Mouse (Mus musculus) hindbrain, embryonic 13.5 days (tissue): ENCODE data around the gene Mettl25. TPM values are rescaled to one million over a fixed set of nuclear protein-coding genes. Genes with fewer than 3 reads are reported as not detected.

Source experiments
- ATAC-seq: fragments of 200-750 bp; cut with Nextera tagmentation; 2 replicates; pipeline ENCODE4 v1.8.0; 2017; ENCODE audit warnings: moderate TSS enrichment; ENCODE audit not compliant: low FRiP score
- H3K27ac ChIP-seq: fragments of 300-500 bp; sonication (generic); 2 replicates; pipeline ENCODE4 v1.5.1; 2015; ENCODE audit warnings: inconsistent platforms, mild to moderate bottlenecking, moderate library complexity
- H3K27me3 ChIP-seq: fragments of 300-500 bp; sonication (generic); 2 replicates; pipeline ENCODE4 v1.6.1; 2015; ENCODE audit warnings: mild to moderate bottlenecking, inconsistent platforms
- H3K36me3 ChIP-seq: fragments of 300-500 bp; sonication (generic); 2 replicates; pipeline ENCODE4 v1.6.1; 2015; ENCODE audit warnings: mild to moderate bottlenecking, inconsistent platforms
- H3K4me1 ChIP-seq: fragments of 300-500 bp; sonication (generic); replicated peaks from 2 replicates; pipeline ENCODE4 v1.6.1; 2015; ENCODE audit warnings: inconsistent platforms
- H3K4me2 ChIP-seq: fragments of 300-500 bp; sonication (generic); 2 replicates; pipeline ENCODE4 v1.6.1; 2015; ENCODE audit warnings: inconsistent platforms, mild to moderate bottlenecking, moderate library complexity
- H3K4me3 ChIP-seq: fragments of 300-500 bp; sonication (generic); 2 replicates; pipeline ENCODE4 v1.5.1; 2015; ENCODE audit warnings: mild to moderate bottlenecking, inconsistent platforms
- H3K9ac ChIP-seq: fragments of 300-500 bp; sonication (generic); 2 replicates; pipeline ENCODE4 v1.6.1; 2015; ENCODE audit warnings: mild to moderate bottlenecking, inconsistent platforms
- H3K9me3 ChIP-seq: fragments of 300-500 bp; sonication (generic); 2 replicates; pipeline ENCODE4 v1.6.1; 2016; ENCODE audit warnings: inconsistent platforms
- WGBS: fragments of 180-500 bp; shearing (Covaris S2); methylation state at CpG from one replicate; pipeline ENCODE4 v1.1.7; 2015; 5-methylcytosine and 5-hydroxymethylcytosine counted together
- polyA plus RNA-seq: library from polyadenylated mRNA; unstranded; fragments of >200 nt; fragmentation: Nextera tagmentation; extraction: Ambion mirVana; gene quantifications from 2 replicates; pipeline ENCODE4 v1.2.1, GENCODE M21; 2015

The Mettl25 gene
- polyA plus RNA-seq, 1 experiment from 2014 or later = 14.5 TPM

DNA sequence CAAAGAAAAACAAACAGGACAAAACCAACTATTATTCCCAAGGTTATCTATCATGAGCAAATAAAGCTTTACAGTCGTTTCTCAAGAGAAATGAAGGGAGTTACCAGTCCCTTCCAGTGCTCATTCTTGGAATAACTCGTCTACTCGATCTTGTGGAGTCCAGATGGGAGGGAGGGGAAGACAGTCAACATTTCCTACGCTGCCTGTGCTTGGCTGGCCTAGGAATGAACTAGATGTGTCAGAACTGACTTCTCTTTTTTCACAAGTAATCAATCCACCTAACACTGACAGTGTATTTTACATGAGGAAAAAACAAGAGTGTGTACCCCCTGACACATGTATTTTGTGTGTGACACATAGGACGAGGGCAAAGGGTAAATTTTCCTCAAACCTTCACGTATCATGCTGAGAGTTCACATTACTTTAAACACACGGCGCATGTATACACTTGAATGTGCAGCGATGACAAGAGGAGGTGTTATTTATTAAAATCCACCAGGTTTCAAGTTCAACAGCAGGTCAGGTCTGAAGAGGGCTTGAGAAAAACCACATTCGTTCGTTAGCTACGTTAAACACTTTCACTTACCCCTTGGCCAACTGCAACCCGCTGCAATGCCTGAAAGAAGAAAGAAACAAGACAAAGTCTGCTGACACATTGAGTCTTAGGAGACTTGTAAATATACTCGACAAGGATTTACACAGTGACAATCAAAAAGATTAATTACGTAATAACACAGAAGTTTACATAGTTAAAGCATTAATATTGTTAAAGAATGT lies 47.2 kb downstream of the Mettl25 start:
- Histone ChIP-seq H3K36me3 (peaks cover 7% of the 10 kb centered on the region), H3K4me2 (no peak overlapping the region), H3K4me3 (no peak overlapping the region), H3K27me3 (no peaks in the 10 kb centered on the region), H3K9ac (no peak overlapping the region), H3K9me3 (no peaks in the 10 kb centered on the region), H3K4me1 (peaks cover 3% of the 10 kb centered on the region; the same call in 1 of the 2 replicates), H3K27ac (no peak overlapping the region)
- WGBS = 85% methylated on average over 15 of the region's 15 CpGs
- ATAC-seq = no peak

DNA sequence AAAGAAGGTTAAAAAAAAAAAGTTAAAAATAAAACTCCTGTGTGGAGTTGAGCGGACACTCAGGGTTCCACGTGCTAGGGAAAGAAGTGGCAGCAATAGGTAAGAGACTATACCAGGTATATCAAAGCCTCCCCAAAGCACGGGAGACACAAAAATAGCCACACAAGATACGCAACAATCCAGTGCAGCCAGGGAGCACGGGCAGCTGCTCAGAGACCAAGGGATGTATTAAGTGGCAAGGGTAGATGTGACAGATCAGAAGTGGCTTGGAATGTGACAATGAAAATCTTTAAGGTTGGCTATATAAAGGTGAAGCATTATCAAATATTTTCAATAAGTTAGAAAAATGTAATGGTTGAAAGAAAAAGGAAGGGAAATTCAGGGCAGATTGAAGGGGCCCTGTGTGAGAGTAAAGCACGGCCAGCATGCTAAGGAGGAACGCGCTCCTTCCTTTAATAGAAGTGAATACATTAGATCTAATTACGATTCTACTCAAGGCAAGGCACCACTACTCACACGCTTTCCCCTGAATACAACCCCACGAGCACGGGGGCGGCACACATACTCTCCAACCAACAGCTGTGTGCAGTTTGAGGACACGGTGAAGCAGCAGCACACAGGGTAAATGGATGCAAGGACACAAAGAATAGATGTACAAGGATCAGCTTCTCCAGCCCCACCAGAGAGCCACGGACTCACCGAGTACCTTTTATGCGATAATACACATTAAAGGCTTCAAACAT lies 52.3 kb downstream of the Mettl25 start:
- Histone ChIP-seq H3K36me3 (0 out of 2 replicates have a peak, but pooled peaks cover 3% of the 10 kb centered on the region), H3K4me2 (0 out of 2 replicates have a peak overlapping the region, but pooled peaks have one; percentile 10), H3K9ac (no peak overlapping the region), H3K4me1 (peaks cover 7% of the 10 kb centered on the region; the same call in 1 of the 2 replicates), H3K27ac (no peak overlapping the region), H3K9me3 (no peaks in the 10 kb centered on the region), H3K4me3 (no peak overlapping the region), H3K27me3 (no peaks in the 10 kb centered on the region)
- peak; percentile 88 for ATAC-seq
- WGBS = 52% methylated on average over 17 of the region's 17 CpGs

DNA sequence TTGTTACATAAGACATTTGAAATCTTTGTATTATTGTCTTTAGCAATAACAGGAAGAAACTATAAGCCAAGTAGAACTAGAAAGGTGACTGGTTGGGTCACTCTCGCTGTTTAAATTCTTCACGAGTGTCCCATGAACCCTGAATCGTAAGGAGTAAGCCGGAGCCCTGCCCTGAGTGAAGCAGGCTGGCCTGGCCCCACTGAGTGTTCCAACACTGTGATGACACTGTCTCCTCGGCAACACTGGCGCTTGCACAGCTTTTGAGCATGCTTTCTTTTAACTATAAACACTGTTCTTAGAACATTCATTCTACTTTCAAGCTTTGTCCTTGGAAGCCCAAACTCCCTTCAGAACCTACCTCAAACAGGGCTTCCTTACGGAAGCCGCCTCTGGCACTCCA lies 57.4 kb downstream of the Mettl25 start:
- H3K4me2 ChIP-seq = no peak overlapping the region
- no peak overlapping the region for H3K27ac ChIP-seq
- no peak overlapping the region for H3K9ac ChIP-seq
- H3K27me3 ChIP-seq = no peaks in the 10 kb centered on the region
- H3K36me3 ChIP-seq = no peaks in the 10 kb centered on the region
- H3K9me3 ChIP-seq = no peaks in the 10 kb centered on the region
- H3K4me3 ChIP-seq = no peak overlapping the region
- H3K4me1 ChIP-seq = peaks cover 2% of the 10 kb centered on the region; the same call in 1 of the 2 replicates
- WGBS = 81% methylated on average over 8 of the region's 8 CpGs
- ATAC-seq = no peak

DNA sequence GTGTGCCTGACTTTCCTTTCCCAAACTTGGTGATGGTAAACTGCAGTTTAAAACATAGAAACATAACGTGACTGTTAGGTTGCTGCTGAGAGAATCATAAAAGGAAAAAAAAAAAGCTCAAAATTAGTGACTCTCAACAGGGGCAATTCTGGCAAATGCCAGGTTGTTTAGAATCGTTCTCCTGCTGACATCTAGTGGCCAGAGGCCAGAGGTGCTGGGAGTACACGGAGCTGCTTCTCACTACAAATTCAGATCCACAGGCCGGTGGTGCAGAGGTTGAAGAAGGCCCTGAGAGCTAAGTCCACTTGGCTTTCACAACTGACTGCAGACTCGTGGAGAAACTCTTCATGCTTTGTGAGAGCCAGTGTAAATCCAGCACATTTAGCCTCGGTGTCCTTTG lies 66.8 kb downstream of the Mettl25 start:
- H3K27ac ChIP-seq = no peak overlapping the region
- WGBS = 15% methylated on average over 6 of the region's 6 CpGs
- H3K9me3 ChIP-seq = no peaks in the 10 kb centered on the region
- H3K4me2 ChIP-seq = no peak overlapping the region
- ATAC-seq = peak; percentile 76
- no peaks in the 10 kb centered on the region for H3K27me3 ChIP-seq
- H3K36me3 ChIP-seq = no peaks in the 10 kb centered on the region
- no peak overlapping the region for H3K4me3 ChIP-seq
- no peaks in the 10 kb centered on the region for H3K4me1 ChIP-seq
- no peak overlapping the region for H3K9ac ChIP-seq

DNA sequence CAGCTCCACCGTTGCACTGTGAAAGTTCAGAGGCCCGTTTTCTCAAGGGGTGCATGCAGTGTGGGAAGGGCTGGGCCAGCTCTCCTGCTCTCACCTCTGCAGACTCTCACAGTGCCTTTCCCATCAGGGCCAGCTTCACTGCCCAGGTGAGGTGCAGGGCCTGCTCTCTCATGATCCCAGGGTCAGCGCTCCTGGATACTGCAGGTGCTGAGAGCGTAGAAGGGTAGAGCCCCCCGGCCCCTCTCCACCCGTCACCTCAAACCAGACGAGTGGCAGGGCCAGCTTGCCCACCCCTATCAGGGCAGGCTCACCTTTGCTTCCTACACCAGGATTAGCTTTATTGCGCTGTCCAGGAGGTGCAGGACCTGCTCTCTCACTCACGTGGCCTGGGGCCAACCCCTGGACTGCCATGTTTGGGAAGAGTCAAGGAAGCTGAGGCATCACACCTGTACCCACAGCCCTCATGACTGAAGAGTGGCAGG lies 68.3 kb downstream of the Mettl25 start:
- H3K36me3 ChIP-seq = no peaks in the 10 kb centered on the region
- no peaks in the 10 kb centered on the region for H3K27me3 ChIP-seq
- H3K9me3 ChIP-seq = no peaks in the 10 kb centered on the region
- no peak overlapping the region for H3K4me3 ChIP-seq
- no peak overlapping the region for H3K27ac ChIP-seq
- H3K4me2 ChIP-seq = no peak overlapping the region
- 94% methylated on average over 9 of the region's 9 CpGs for WGBS
- no peak overlapping the region for H3K9ac ChIP-seq
- no peaks in the 10 kb centered on the region for H3K4me1 ChIP-seq
- peak; percentile 49 for ATAC-seq

DNA sequence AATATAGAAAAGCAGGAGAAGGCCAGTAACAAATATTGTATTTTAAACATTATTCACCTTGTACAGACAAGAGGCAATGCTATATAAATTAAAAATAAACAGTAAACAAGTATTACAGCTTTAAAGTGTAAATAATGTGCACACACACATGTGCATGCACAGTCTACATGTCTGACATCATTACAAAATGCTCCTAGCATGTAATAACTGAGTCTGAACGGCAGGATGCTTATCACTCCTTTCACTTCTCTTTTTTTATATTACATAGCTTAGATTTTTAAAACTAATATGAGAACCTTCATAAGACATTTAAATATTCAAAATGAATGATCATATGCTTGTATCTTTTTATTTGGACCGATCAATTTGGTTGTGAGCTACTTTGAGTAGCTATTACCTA lies 77.2 kb downstream of the Mettl25 start:
- Histone ChIP-seq H3K9me3 (no peaks in the 10 kb centered on the region), H3K36me3 (no peaks in the 10 kb centered on the region), H3K27me3 (no peaks in the 10 kb centered on the region), H3K27ac (no peak overlapping the region), H3K9ac (no peak overlapping the region), H3K4me3 (no peak overlapping the region), H3K4me1 (no peaks in the 10 kb centered on the region), H3K4me2 (no peak overlapping the region)
- 94% methylated on average over 2 of the region's 2 CpGs for WGBS
- no peak for ATAC-seq

DNA sequence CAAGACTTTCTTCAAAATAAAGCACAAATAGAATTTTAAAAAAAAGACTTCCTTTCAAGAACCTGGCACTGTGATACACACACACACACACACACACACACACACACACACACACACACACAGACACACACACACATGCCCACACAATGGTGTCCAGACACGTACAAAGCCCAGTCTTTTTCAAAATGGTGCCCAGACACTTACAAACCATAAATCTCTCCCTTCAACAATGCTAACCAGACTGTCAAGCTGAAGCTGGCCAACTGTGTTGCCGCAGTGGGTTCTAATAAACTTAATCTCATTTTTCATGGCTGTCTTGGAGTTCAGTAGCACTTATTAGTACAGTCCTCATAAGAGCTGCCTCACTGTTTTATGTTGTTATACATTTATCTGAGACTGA lies 80.7 kb downstream of the Mettl25 start:
- Histone ChIP-seq H3K27me3 (no peaks in the 10 kb centered on the region), H3K27ac (no peak overlapping the region), H3K36me3 (no peaks in the 10 kb centered on the region), H3K9ac (no peak overlapping the region), H3K4me3 (no peak overlapping the region), H3K4me2 (no peak overlapping the region), H3K9me3 (no peaks in the 10 kb centered on the region), H3K4me1 (no peaks in the 10 kb centered on the region)
- ATAC-seq = no peak
- WGBS = 48% methylated on average over 2 of the region's 2 CpGs

DNA sequence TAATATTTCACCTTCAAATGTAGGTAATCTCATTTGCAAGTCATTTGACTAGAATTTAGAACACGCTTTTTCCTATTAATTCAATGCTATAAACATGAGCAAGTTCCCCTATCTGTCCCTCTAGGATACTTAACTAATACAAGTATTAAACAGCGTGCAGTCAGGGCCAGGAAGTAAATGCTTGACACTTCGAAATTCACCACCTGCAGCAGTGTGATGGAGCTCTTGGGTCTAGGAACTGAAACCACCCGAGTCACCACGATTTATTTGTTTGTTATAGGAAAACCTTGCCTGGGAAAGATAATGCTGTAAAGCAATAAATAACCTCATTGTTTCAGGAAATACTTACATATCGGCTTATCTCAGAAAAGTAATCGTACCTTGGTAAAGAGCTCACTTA lies 81.1 kb downstream of the Mettl25 start:
- WGBS = 77% methylated on average over 7 of the region's 7 CpGs
- no peak for ATAC-seq
- H3K9me3 ChIP-seq = no peaks in the 10 kb centered on the region

DNA sequence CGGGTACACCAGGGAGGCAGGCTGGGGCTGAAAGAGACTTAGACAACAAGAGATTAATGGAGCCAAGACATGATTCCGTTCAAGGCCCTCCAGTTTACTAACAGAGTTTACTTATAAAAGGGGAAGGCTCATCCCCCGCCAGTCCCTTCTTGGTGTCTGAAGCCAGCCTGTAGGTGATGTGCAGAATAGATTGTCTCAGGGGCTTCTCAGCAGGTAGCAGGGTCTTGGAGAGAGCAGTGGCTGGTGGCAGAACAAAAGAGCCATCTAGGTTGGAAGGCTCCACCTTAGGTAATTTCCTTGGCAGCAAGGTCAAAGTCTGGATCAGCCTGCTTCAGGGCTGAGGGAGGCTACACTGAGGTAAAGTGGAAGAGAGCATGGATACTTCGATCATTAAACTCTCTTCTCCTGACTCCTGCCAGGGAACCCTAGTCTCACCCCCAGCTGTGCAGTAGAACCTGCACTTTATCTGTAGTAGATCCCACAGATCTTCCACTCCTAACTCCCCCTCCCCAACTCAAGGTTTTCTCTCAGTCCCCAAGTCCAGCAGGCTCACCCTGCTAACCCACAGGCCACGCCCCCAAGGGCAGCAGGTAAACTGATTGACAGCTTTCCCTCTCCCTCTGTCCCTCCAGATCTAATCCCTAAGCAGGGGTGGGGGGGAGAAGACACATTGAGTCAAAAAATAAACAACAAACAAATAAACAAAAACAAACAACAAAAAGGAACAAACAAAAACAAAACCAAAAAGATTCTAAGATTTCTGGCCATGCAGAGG lies 87.2 kb downstream of the Mettl25 start:
- no peak for ATAC-seq
- 74% methylated on average over 5 of the region's 5 CpGs for WGBS

More for the DNA sequence above, 81.1 kb downstream of the Mettl25 start:
- no peak overlapping the region for H3K9ac ChIP-seq
- H3K4me3 ChIP-seq = no peak overlapping the region
- no peaks in the 10 kb centered on the region for H3K36me3 ChIP-seq
- no peak overlapping the region for H3K27ac ChIP-seq
- H3K4me1 ChIP-seq = no peaks in the 10 kb centered on the region
- no peak overlapping the region for H3K4me2 ChIP-seq
- no peaks in the 10 kb centered on the region for H3K27me3 ChIP-seq

DNA sequence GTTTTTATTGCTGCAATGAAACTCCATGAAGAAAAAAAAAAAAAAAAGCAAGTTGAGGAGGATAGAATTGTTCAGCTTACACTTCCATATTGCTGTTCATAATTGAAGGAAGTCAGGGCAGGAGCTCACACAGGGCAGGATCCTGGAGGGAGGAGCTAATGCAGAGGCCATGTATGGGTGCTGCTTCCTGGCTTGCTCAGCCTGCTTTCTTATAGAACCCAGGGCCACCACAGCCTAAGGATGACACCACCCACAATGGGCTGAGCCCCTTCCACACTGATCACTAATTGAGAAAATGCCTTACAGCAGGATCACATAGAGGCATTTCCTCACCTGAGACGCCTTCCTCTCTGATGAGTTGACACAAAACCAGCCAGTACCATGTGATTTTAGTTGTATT lies 95.2 kb downstream of the Mettl25 start:
- WGBS = 86% methylated on average over 1 of the region's 1 CpGs
- Histone ChIP-seq H3K9ac (no peak overlapping the region), H3K4me1 (no peaks in the 10 kb centered on the region; the same call in 1 of the 2 replicates), H3K4me2 (no peak overlapping the region), H3K9me3 (no peaks in the 10 kb centered on the region), H3K36me3 (no peaks in the 10 kb centered on the region), H3K27ac (no peak overlapping the region), H3K4me3 (no peak overlapping the region), H3K27me3 (no peaks in the 10 kb centered on the region)
- ATAC-seq = no peak

More for the DNA sequence above, 87.2 kb downstream of the Mettl25 start:
- no peaks in the 10 kb centered on the region for H3K27me3 ChIP-seq
- H3K36me3 ChIP-seq = no peaks in the 10 kb centered on the region
- H3K4me2 ChIP-seq = no peak overlapping the region
- H3K9me3 ChIP-seq = no peaks in the 10 kb centered on the region
- H3K4me1 ChIP-seq = no peaks in the 10 kb centered on the region
- H3K27ac ChIP-seq = no peak overlapping the region
- H3K9ac ChIP-seq = no peak overlapping the region
- no peak overlapping the region for H3K4me3 ChIP-seq

DNA sequence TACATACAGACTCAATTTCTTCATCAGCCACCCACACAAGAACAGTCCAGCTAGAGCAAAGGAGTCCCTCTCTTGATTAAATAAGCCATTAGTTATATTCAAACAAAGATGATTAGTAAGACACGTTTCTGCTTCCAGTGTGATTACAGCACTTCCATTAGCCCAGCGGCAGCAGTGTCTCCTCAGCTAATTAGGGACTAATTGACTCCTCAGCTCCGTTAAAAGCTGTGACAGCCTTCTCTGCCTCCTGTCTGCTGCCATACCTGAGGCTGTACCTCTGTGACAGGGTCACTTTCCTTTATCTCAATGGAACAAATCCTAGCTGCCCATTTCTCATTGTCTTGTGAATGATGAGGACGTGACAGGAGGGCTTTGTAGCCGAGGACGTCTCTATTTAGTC lies 99.4 kb downstream of the Mettl25 start:
- no peak overlapping the region for H3K4me3 ChIP-seq
- H3K4me2 ChIP-seq = no peak overlapping the region
- no peak overlapping the region for H3K27ac ChIP-seq
- 53% methylated on average over 6 of the region's 6 CpGs for WGBS
- no peaks in the 10 kb centered on the region; the same call in 1 of the 2 replicates for H3K4me1 ChIP-seq
- peak; percentile 72 for ATAC-seq
- H3K36me3 ChIP-seq = no peaks in the 10 kb centered on the region
- no peak overlapping the region for H3K9ac ChIP-seq
- H3K27me3 ChIP-seq = no peaks in the 10 kb centered on the region
- no peaks in the 10 kb centered on the region for H3K9me3 ChIP-seq

DNA sequence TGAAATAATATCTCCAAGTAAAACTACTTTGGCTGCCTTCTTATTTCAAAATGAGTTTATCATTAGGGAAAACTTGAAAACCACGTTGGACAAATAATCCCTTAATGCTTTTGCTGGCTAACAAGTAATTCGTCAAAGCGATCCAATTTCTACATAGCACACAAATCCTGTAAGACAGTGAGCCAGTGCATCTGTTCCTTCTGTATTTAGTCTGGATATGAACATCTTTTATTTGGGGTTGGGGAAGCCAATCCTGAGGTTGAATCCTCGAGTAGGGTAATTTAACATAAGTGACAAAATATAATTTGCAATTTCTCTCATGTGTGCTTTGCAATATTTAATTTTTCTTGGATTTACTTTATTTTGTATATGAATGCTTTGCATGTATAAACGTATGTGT lies 102.2 kb downstream of the Mettl25 start:
- no peak overlapping the region for H3K9ac ChIP-seq
- ATAC-seq = no peak
- H3K36me3 ChIP-seq = no peaks in the 10 kb centered on the region
- H3K27ac ChIP-seq = no peak overlapping the region
- H3K4me3 ChIP-seq = no peak overlapping the region
- H3K4me2 ChIP-seq = no peak overlapping the region
- WGBS = 84% methylated on average over 5 of the region's 5 CpGs
- H3K27me3 ChIP-seq = no peaks in the 10 kb centered on the region
- H3K4me1 ChIP-seq = no peaks in the 10 kb centered on the region; the same call in 1 of the 2 replicates
- no peaks in the 10 kb centered on the region for H3K9me3 ChIP-seq
